Comparison of ENCODE assay signal across 15 mouse cellular contexts in the genomic region with DNA sequence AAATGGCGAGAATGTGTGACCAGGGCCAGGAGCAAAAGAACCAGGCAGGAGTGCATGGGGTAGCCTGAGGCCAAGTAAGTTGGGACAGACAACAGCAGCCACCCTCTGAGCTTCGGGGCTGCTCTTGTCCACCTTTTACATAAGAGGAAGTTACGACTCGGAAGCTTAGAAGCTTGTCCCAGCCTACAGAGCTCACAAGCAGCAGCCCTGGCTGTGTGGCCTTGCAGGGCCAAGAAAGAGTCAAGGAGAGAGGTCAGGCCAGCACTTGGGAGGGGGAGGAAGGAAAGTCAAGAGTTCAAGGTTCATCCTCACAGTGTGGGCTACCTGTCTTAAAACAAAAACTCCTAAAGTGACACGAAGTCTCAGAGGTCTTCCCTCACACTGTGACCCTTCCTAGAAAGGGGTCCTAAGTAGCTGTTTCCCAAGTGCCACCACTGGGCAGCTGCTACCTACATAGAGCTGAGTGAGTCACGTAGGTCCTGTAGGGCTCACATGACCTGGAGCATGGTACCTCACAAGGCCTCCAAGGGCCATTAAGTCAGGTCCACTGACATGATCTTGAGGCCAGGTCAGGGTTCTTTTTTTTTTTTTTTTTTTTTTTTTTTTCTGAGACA. TPM values are rescaled to one million over a fixed set of nuclear protein-coding genes. Genes with fewer than 3 reads are reported as not detected.
DNase-seq lines count a peak whose midpoint lies in the region; ATAC-seq and TF ChIP-seq lines count a peak whose summit lies in the region.
"Had no signal": no experiment of that assay in that cellular context is flagged by ENCODE, and none has a peak within 500 bp of the region (broad histone marks: within the 10 kb centered on the region; RNA-seq: fewer than 3 reads in every experiment).

No protein-coding gene starts in this region.

- no peak overlapping the region for H3K4me3 ChIP-seq in intestine, embryonic 16.5 days (ENCODE audit: low read length)
- H3K4me3 ChIP-seq in intestine, embryonic 15.5 days (replicated peaks), result no peak overlapping the region
- H3K4me3 ChIP-seq in embryonic facial prominence, embryonic 10.5 days, result no peak overlapping the region
- no peak overlapping the region for H3K4me3 ChIP-seq in stomach, postnatal 0 days (ENCODE audit: low read depth, low read length)
- H3K4me3 ChIP-seq: erythroblast, embryonic 14.5 days; limb, embryonic 13.5 days had no signal

- H3K27ac ChIP-seq in intestine, embryonic 16.5 days (ENCODE audit: low read length), result peak overlapping the region; percentile 51; the same call in 1 of the 2 replicates
- no peak overlapping the region for H3K27ac ChIP-seq in intestine, embryonic 15.5 days
- 0 out of 2 replicates have a peak overlapping the region, but pooled peaks have one; percentile 51 for H3K27ac ChIP-seq in embryonic facial prominence, embryonic 10.5 days (replicated peaks)
- no peak overlapping the region for H3K27ac ChIP-seq in stomach, postnatal 0 days (replicated peaks)
- H3K27ac ChIP-seq: limb, embryonic 13.5 days had no signal

- no peak for TF ChIP-seq CTCF in stomach, postnatal 0 days (IDR thresholded peaks at IDR 0.05; ENCODE audit: low read depth)

- H3K9me3 ChIP-seq in intestine, embryonic 16.5 days (ENCODE audit: control insufficient read depth, low read length), result no peaks in the 10 kb centered on the region
- H3K9me3 ChIP-seq in intestine, embryonic 15.5 days, result no peaks in the 10 kb centered on the region
- no peaks in the 10 kb centered on the region for H3K9me3 ChIP-seq in embryonic facial prominence, embryonic 10.5 days
- no peaks in the 10 kb centered on the region for H3K9me3 ChIP-seq in stomach, postnatal 0 days (ENCODE audit: control insufficient read depth, low read length)
- H3K9me3 ChIP-seq: limb, embryonic 13.5 days had no signal

- no peaks in the 10 kb centered on the region for H3K27me3 ChIP-seq in intestine, embryonic 16.5 days (replicated peaks; ENCODE audit: control insufficient read depth, insufficient read depth, low read length)
- no peaks in the 10 kb centered on the region for H3K27me3 ChIP-seq in intestine, embryonic 15.5 days (replicated peaks)
- 0 out of 2 replicates have a peak, but pooled peaks cover 4% of the 10 kb centered on the region for H3K27me3 ChIP-seq in embryonic facial prominence, embryonic 10.5 days (replicated peaks; ENCODE audit: low read depth, poor library complexity, severe bottlenecking)
- no peaks in the 10 kb centered on the region for H3K27me3 ChIP-seq in stomach, postnatal 0 days (ENCODE audit: control insufficient read depth, insufficient read depth, low read length)
- H3K27me3 ChIP-seq: limb, embryonic 13.5 days had no signal

- H3K4me2 ChIP-seq in intestine, embryonic 16.5 days (ENCODE audit: low read depth, low read length), result no peak overlapping the region
- H3K4me2 ChIP-seq in intestine, embryonic 15.5 days (replicated peaks), result no peak overlapping the region
- H3K4me2 ChIP-seq in stomach, postnatal 0 days (replicated peaks; ENCODE audit: low read depth), result no peak overlapping the region
- H3K4me2 ChIP-seq: limb, embryonic 13.5 days had no signal

- no peaks in the 10 kb centered on the region; the same call in 1 of the 2 replicates for H3K36me3 ChIP-seq in intestine, embryonic 16.5 days (ENCODE audit: control insufficient read depth, insufficient read depth, low read length)
- H3K36me3 ChIP-seq in intestine, embryonic 15.5 days, result no peaks in the 10 kb centered on the region
- H3K36me3 ChIP-seq in embryonic facial prominence, embryonic 10.5 days (replicated peaks), result peaks cover 2% of the 10 kb centered on the region; the same call in 1 of the 2 replicates
- no peaks in the 10 kb centered on the region for H3K36me3 ChIP-seq in stomach, postnatal 0 days (ENCODE audit: control insufficient read depth, insufficient read depth, low read length)
- H3K36me3 ChIP-seq: limb, embryonic 13.5 days had no signal

- WGBS in intestine, embryonic 16.5 days, result 67% methylated on average over 6 of the region's 6 CpGs
- WGBS in intestine, embryonic 15.5 days, result 70% methylated on average over 6 of the region's 6 CpGs
- 74% methylated on average over 6 of the region's 6 CpGs for WGBS in embryonic facial prominence, embryonic 10.5 days
- 76% methylated on average over 6 of the region's 6 CpGs for WGBS in stomach, postnatal 0 days

- peaks cover 39% of the 10 kb centered on the region for H3K4me1 ChIP-seq in intestine, embryonic 16.5 days (ENCODE audit: control insufficient read depth, insufficient read depth, low read length)
- peaks cover 47% of the 10 kb centered on the region for H3K4me1 ChIP-seq in intestine, embryonic 15.5 days (replicated peaks)
- H3K4me1 ChIP-seq in embryonic facial prominence, embryonic 10.5 days, result peaks cover 67% of the 10 kb centered on the region
- H3K4me1 ChIP-seq in stomach, postnatal 0 days (replicated peaks; ENCODE audit: control insufficient read depth, insufficient read depth), result no peaks in the 10 kb centered on the region

- ATAC-seq in intestine, embryonic 16.5 days, result no peak
- ATAC-seq in intestine, embryonic 15.5 days, result no peak
- ATAC-seq in stomach, postnatal 0 days (ENCODE audit: low FRiP score, low TSS enrichment), result no peak
- ATAC-seq: hindbrain, embryonic 16.5 days had no signal

- TF ChIP-seq EP300 in stomach, postnatal 0 days (optimal IDR thresholded peaks at IDR 0.05), result no peak

- H3K9ac ChIP-seq in intestine, embryonic 16.5 days (ENCODE audit: low read depth, low read length), result peak overlapping the region; percentile 39; the same call in 1 of the 2 replicates
- no peak overlapping the region for H3K9ac ChIP-seq in intestine, embryonic 15.5 days
- no peak overlapping the region for H3K9ac ChIP-seq in stomach, postnatal 0 days (ENCODE audit: low read length)
- H3K9ac ChIP-seq: limb, embryonic 13.5 days had no signal

- DNase-seq in B cell, adult 2 months, result peak; percentile 46 to 47
- no peak for DNase-seq in embryonic facial prominence, embryonic 10.5 days (ENCODE audit: low spot score)
- DNase-seq in naive thymus-derived CD4-positive, alpha-beta T cell, adult 2 months (ENCODE audit: low read depth), result peak; percentile 46
- no peak for DNase-seq in stomach, postnatal 0 days (ENCODE audit: low spot score)
- no peak for DNase-seq in embryo, embryonic 11 days
- DNase-seq in natural killer cell, adult 2 months (ENCODE audit: low spot score in 2 of 2), result no peak
- DNase-seq: adrenal gland, postnatal 25 days; cerebellum, adult 11 months; gastrocnemius, postnatal 36 days; lung, postnatal 10 days had no signal

RNA-seq across cellular contexts. Expression of a gene that starts 8.3 kb away (rescaled TPM):
- polyA plus RNA-seq in intestine, embryonic 16.5 days (2015; fragmentation: Nextera tagmentation; extraction: Ambion mirVana), result 428 and 452 TPM in 2 replicates
- 362 and 375 TPM in 2 replicates for polyA plus RNA-seq in intestine, embryonic 15.5 days (2015; fragmentation: Nextera tagmentation; extraction: Ambion mirVana)
- 300 and 316 TPM in 2 replicates for polyA plus RNA-seq in embryonic facial prominence, embryonic 10.5 days (2016; fragmentation: Nextera tagmentation; extraction: Ambion mirVana)
- polyA plus RNA-seq in stomach, postnatal 0 days (2015; fragmentation: Nextera tagmentation; extraction: Ambion mirVana), result 522 and 533 TPM in 2 replicates

RNA-seq across cellular contexts. Expression of a gene that starts 17.9 kb away (rescaled TPM):
- 4.3 and 5.6 TPM in 2 replicates for polyA plus RNA-seq in intestine, embryonic 16.5 days (2015; fragmentation: Nextera tagmentation; extraction: Ambion mirVana)
- polyA plus RNA-seq in intestine, embryonic 15.5 days (2015; fragmentation: Nextera tagmentation; extraction: Ambion mirVana), result 4.4 and 6.0 TPM in 2 replicates
- 4.5 and 7.1 TPM in 2 replicates for polyA plus RNA-seq in embryonic facial prominence, embryonic 10.5 days (2016; fragmentation: Nextera tagmentation; extraction: Ambion mirVana)
- 1.3 TPM in 2 replicates for polyA plus RNA-seq in stomach, postnatal 0 days (2015; fragmentation: Nextera tagmentation; extraction: Ambion mirVana)

RNA-seq across cellular contexts. Expression of a gene that starts 25.4 kb away (rescaled TPM):
- 27.8 and 28.4 TPM in 2 replicates for polyA plus RNA-seq in intestine, embryonic 16.5 days (2015; fragmentation: Nextera tagmentation; extraction: Ambion mirVana)
- 27.0 and 29.7 TPM in 2 replicates for polyA plus RNA-seq in intestine, embryonic 15.5 days (2015; fragmentation: Nextera tagmentation; extraction: Ambion mirVana)
- 3.5 and 4.5 TPM in 2 replicates for polyA plus RNA-seq in embryonic facial prominence, embryonic 10.5 days (2016; fragmentation: Nextera tagmentation; extraction: Ambion mirVana)
- 18.0 and 20.3 TPM in 2 replicates for polyA plus RNA-seq in stomach, postnatal 0 days (2015; fragmentation: Nextera tagmentation; extraction: Ambion mirVana)

RNA-seq across cellular contexts. Expression of a gene that starts 59.7 kb away (rescaled TPM):
- 22.3 and 22.9 TPM in 2 replicates for polyA plus RNA-seq in intestine, embryonic 16.5 days (2015; fragmentation: Nextera tagmentation; extraction: Ambion mirVana)
- polyA plus RNA-seq in intestine, embryonic 15.5 days (2015; fragmentation: Nextera tagmentation; extraction: Ambion mirVana), result 14.9 and 16.6 TPM in 2 replicates
- polyA plus RNA-seq in embryonic facial prominence, embryonic 10.5 days (2016; fragmentation: Nextera tagmentation; extraction: Ambion mirVana), result 4.1 and 7.1 TPM in 2 replicates
- 15.6 and 21.6 TPM in 2 replicates for polyA plus RNA-seq in stomach, postnatal 0 days (2015; fragmentation: Nextera tagmentation; extraction: Ambion mirVana)
- polyA plus RNA-seq: erythroblast, embryonic 14.5 days had no signal

Comparison
In these comparisons a context has a peak if more than half of its experiments do, and no peak if none do; other contexts are left out.
1. H3K27ac ChIP-seq: peak in intestine, embryonic 16.5 days (single experiment) and embryonic facial prominence, embryonic 10.5 days (single experiment); none in intestine, embryonic 15.5 days (single experiment) and stomach, postnatal 0 days (single experiment).
2. DNase-seq: peak in B cell, adult 2 months (2 of 2) and naive thymus-derived CD4-positive, alpha-beta T cell, adult 2 months (single experiment); none in embryonic facial prominence, embryonic 10.5 days (single experiment), stomach, postnatal 0 days (single experiment), embryo, embryonic 11 days (single experiment) and natural killer cell, adult 2 months (0 of 2).